In genomic region chr19:38280242-38280641, GRCm38 (mm10) we compare ENCODE assay signal across 16 mouse cellular contexts. TPM values are rescaled to one million over a fixed set of nuclear protein-coding genes. Genes with fewer than 3 reads are reported as not detected.
"Had no signal": no experiment of that assay in that cellular context is flagged by ENCODE, and none has a peak within 500 bp of the region (broad histone marks: within the 10 kb centered on the region; RNA-seq: fewer than 3 reads in every experiment).

No protein-coding gene starts in this region.

- H3K9me3 ChIP-seq: liver, embryonic 13.5 days had no signal

- H3K27ac ChIP-seq: kidney, postnatal 0 days; liver, embryonic 13.5 days had no signal

- DNase-seq: kidney, adult 11 months; kidney, adult 8-10 months; kidney, postnatal 25 days; liver, embryonic 13.5 days; lung, adult 2 months; lung, postnatal 14 days; lung, postnatal 4 days; midbrain, embryonic 14.5 days; thymus, adult 2 months; thymus, postnatal 14 days; thymus, postnatal 4 days had no signal

- H3K27me3 ChIP-seq: liver, embryonic 13.5 days had no signal

- H3K9ac ChIP-seq: liver, embryonic 13.5 days had no signal

- H3K4me3 ChIP-seq: liver, embryonic 13.5 days had no signal

- H3K4me1 ChIP-seq: liver, embryonic 13.5 days had no signal

- H3K4me2 ChIP-seq: liver, embryonic 13.5 days; midbrain, embryonic 11.5 days had no signal

- H3K36me3 ChIP-seq: liver, embryonic 13.5 days had no signal

RNA-seq across cellular contexts. Expression of gene Lgi1, which starts 15.9 kb away (rescaled TPM):
- total RNA-seq: liver, adult 2 months; megakaryocyte-erythroid progenitor cell, adult 5-6 weeks had no signal
- polyA plus RNA-seq: liver, adult 2 months; small intestine, adult 2 months had no signal
